Mouse (Mus musculus) hematopoietic stem cell, adult 5-6 weeks (primary cell): ENCODE results near the gene Lgals3. TPM values are rescaled to one million over a fixed set of nuclear protein-coding genes. Genes with fewer than 3 reads are reported as not detected.

Experiments used
- ATAC-seq, 2 experiments: fragments of 125-278 bp in 1 of 2; replicated peaks in 1 of 2; 2 replicates each; pipeline ENCODE4 v1.8.0; 2016 to 2017; ENCODE audit warnings: inconsistent platforms in 2 of 2, mild to moderate bottlenecking in 2 of 2, moderate number of reproducible peaks in 2 of 2, low read depth in 1 of 2, moderate TSS enrichment in 1 of 2; ENCODE audit not compliant: low FRiP score in 2 of 2, poor library complexity in 2 of 2, severe bottlenecking in 2 of 2, insufficient read depth in 1 of 2, low TSS enrichment in 1 of 2
- total RNA-seq: library from RNA; stranded (forward); fragments of 172-1452, 232-1000 nt; gene quantifications from 2 replicates; pipeline ENCODE4 v1.2.3, GENCODE M21; 2017

Lgals3 gene
- total RNA-seq = 4.8 and 30.8 TPM in 2 replicates

GRCm38 (mm10) chr14:47367461-47367860, at the start of gene Lgals3:
Gene Lgals3, plus strand, starts transcription at chr14:47367751.
- ATAC-seq = no peak

- ATAC-seq = no peak
Measured at GRCm38 (mm10) chr14:47319362-47319761, 48.2 kb upstream of the Lgals3 start.

DNA sequence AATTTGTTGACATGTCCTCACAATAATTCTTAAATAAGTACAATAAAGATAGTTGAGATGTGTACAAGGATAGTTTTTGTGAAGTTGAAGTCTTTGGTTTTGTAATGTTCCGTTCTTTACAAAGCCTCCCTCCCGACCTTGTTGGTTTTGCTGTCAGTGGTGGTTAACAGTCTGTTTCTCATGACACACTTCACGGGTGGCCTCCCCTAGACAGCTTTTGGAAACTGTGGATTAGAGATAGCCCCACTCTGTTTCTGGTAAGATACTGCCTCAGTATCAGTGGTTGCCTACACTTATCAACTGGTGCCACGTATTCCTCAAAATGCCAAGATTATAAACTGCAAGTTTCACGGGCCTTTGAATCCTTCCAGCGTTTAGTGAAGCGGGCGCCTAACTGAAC, 46.0 kb upstream of the Lgals3 start:
- ATAC-seq = peak in 1 of 2 experiments; percentile 32; a peak in 1 of 4 replicates

DNA sequence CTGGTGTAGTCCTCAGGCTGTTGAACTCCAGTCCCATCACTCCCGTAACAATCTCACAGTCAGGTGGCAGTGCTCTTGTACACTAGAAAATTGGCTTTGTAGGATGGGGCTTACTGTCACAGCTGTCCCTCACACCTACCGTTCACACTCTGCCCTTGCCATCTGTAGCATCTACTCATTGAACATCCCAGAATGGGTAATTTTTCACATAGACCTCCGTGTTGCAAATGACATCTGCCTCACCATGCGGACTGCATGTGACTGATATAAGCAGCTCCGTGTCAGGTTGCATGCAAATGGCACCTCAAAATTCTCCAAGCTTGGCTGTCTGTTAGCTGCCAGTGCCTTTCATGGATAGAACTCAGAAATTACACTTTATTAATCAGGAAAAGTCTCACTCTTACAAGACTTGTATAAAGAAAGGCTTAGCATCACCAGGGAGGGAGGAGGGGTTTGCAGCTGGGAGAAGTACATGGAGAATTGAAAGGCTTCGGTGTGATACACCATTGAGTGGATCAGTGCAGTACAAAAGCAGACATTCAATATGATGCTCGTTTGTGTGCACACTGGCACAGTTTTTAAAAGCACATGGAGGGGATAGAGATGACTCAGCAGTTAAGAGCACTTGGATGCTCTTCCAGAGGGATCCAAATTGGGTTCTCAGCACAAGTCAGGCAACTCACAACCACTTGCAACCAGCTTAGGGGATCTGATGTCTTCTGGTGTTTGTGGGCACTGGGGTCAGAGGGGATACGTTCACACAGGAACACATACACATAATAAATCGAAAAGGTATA, 41.4 kb upstream of the Lgals3 start:
- no peak for ATAC-seq

- peak in 1 of 2 experiments; percentile 21; a peak in 1 of 4 replicates for ATAC-seq
Measured at GRCm38 (mm10) chr14:47327347-47327746, 40.2 kb upstream of the Lgals3 start.

GRCm38 (mm10) chr14:47331920-47332319, 35.6 kb upstream of the Lgals3 start:
- ATAC-seq = no peak

DNA sequence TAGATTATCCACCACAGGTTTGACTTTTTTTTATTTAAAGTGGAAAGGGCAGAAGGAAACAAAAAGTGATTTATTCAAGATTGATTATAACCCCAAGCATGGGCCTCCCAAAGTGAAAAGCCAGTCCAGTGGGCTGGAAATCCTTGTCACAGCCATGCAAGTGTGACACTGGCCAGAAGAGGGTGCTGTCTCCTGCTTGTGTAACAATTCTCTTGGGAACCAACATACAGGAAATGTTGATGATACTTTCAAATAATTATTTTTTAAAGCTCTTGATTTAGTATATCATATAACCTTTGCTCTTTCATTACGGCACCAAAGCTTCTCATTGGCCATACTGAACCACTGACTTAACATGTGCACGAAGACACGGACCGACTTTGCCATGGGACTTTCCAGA, 32.7 kb upstream of the Lgals3 start:
- peak; percentile 62 to 77; a peak in 3 of 4 replicates for ATAC-seq

GRCm38 (mm10) chr14:47335300-47335699, 32.3 kb upstream of the Lgals3 start:
- ATAC-seq = no peak

- no peak for ATAC-seq
Measured at GRCm38 (mm10) chr14:47340231-47340925, 27.2 kb upstream of the Lgals3 start.

DNA sequence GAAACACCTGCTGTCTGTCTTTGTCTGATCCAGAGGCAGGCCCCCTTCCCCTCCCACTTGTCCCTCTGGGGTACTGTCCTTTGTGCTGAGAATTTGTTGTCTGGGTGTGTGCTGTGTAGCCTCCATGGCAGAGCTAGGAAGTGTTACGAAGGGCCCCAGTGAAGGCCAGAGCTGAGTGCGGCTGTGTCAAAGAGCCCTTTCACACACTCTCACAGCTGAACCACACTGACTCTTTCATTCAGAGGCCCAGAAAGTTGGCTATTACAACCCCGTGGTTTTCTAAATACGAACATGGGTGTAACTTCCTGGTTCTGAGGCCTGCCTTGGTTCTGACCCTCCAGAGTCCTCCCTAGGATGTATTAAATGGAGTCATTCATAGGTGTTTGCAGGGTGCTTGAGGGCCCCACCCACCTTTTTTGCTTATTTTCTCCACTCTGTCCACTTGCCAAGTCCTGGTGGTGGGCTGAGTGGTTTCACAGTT, 25.7 kb upstream of the Lgals3 start:
- no peak for ATAC-seq

DNA sequence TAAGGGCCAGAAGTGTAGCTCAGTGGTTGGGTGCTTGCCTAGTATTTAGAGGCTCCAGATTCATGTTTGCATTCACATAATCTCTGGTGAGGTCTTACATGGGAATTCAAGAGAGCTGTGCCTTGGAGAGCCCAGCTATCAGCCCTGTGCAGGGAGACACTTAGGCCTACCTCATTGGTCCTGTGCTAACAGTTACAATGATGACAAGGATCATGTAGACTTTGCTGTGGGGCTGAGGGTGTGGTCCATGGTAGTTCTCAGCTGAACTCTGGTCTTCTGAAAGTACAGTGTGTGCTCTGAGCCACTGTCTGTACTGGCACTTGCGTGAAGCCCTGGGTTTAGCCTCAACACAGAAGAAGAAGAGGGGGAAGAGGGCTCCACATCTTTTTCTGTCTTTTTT, 20.8 kb upstream of the Lgals3 start:
- ATAC-seq = no peak

DNA sequence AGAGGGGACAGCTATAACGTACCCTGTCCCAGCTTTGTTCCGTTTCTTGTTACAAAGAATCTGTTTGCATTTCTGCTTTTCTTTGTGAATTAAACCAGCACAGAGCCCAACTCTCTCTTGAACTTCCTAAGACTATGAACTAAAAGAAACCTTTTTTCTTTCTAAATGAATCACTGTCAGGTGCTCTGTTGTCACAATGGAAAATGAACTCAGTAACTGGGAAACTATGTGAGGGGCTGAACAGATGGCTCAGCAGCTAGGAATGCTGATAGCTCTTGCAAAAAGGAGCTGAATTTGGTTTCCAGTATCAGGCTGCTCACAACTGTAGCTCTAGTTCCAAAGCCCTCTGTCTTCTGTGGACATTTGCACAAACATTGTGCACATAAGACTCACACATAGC, 16.6 kb upstream of the Lgals3 start:
- ATAC-seq = no peak

- no peak for ATAC-seq
Measured at GRCm38 (mm10) chr14:47352272-47352671, 15.3 kb upstream of the Lgals3 start.

GRCm38 (mm10) chr14:47353240-47353639, 14.3 kb upstream of the Lgals3 start:
- no peak for ATAC-seq

- peak; percentile 32 to 48; a peak in 1 of 4 replicates for ATAC-seq
Measured at GRCm38 (mm10) chr14:47354111-47354577, 13.4 kb upstream of the Lgals3 start.

- ATAC-seq = no peak
Measured at GRCm38 (mm10) chr14:47354948-47355347, 12.6 kb upstream of the Lgals3 start.

DNA sequence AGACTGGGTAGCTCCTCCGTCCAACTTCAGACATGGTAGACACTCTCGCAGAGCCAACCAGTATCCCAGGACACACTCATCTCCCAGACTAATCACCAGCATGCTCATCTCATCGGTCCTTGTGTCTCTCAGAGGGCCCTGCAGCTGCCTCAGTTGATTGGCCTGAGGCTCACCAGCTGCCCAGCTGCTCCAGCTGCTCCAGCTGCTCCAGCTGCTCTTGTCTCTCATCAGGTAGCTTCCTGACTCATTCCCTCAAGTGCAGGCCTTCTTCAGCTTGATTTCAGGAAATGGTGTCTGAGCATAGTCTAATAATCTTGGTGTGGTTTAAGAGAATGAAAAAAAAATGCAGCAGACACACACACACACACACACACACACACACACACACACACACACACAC, 10.9 kb upstream of the Lgals3 start:
- ATAC-seq = no peak

DNA sequence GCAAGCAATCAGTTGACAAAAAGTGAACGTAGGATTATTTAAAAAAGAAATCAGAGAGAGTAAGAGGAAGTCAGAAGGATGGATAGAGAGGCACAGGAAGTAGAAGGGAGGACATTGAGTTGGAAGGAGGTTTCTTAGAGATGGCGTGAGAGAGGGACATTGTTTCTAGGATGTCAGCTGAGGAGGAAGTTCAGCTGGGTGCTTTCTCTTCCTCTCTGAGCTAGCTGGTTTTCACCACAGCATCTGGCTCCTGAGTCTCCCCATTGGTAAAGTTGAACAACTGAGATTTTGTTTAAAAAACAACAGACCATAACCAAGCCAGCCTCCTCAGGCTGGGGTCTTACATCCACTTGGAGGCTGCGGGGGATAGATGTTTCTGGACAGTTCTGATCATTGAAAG, 7.9 kb upstream of the Lgals3 start:
- ATAC-seq = no peak
